Mouse (Mus musculus): ENCODE measurements around the gene Ckb. TPM values are rescaled to one million over a fixed set of nuclear protein-coding genes. Genes with fewer than 3 reads are reported as not detected.

Ckb gene
- total RNA-seq, 4 experiments from 2014 or later: 1,127 to 1,400 (median 1,206) TPM

Other genes with a start within 250 kb of the Ckb start
- 1 to 10 TPM in 3 of 4 experiments, under 1 TPM in 1; 0.85 to 1.8 (median 1.4) TPM for gene Tnfaip2, start 229.9 kb downstream of the Ckb start, total RNA-seq (2022)
- 1 to 10 TPM; 3.6 to 6.6 (median 4.6) TPM for gene Gm266, start 186.5 kb downstream of the Ckb start, total RNA-seq (2022)
- gene Eif5, start 134.3 kb downstream of the Ckb start, total RNA-seq (2022): 100 to 1,000 TPM; 235 to 288 (median 259) TPM
- gene Mark3, start 97.8 kb downstream of the Ckb start, total RNA-seq (2022): 100 to 1,000 TPM in 1 of 4 experiments, 10 to 100 TPM in 3; 89.3 to 107 (median 96.8) TPM
- 10 to 100 TPM; 15.0 to 22.3 (median 19.5) TPM for gene Trmt61a, start 5.8 kb upstream of the Ckb start, total RNA-seq (2022)
- 10 to 100 TPM; 47.1 to 50.7 (median 48.3) TPM for gene Bag5, start 40.9 kb upstream of the Ckb start, total RNA-seq (2022)
- 10 to 100 TPM; 30.9 to 34.4 (median 33.7) TPM for gene Apopt1, start 40.9 kb upstream of the Ckb start, total RNA-seq (2022)
- 100 to 1,000 TPM; 630 to 651 (median 634) TPM for gene Klc1, start 86.5 kb upstream of the Ckb start, total RNA-seq (2022)
- 1 to 10 TPM; 3.7 to 5.2 (median 4.5) TPM for gene Xrcc3, start 141.5 kb upstream of the Ckb start, total RNA-seq (2022)
- gene Zfyve21, start 141.8 kb upstream of the Ckb start, total RNA-seq (2022): 10 to 100 TPM; 21.5 to 26.5 (median 23.9) TPM
- 10 to 100 TPM; 72.0 to 91.8 (median 79.2) TPM for gene Ppp1r13b, start 235.8 kb upstream of the Ckb start, total RNA-seq (2022)